Mouse (Mus musculus) limb, embryonic 11.5 days (tissue): ENCODE measurements around the gene C1s2. TPM values are rescaled to one million over a fixed set of nuclear protein-coding genes. Genes with fewer than 3 reads are reported as not detected.
"Not testable (repeated sequence)": the region's sequence is repeated elsewhere in the genome, so short reads cannot be mapped to it uniquely, and the experiment has no call there.

Experiments used
- ATAC-seq: fragments of 200-750 bp; cut with Nextera tagmentation; 2 replicates; pipeline ENCODE4 v1.8.0; 2017; ENCODE audit warnings: low read depth; ENCODE audit not compliant: insufficient number of reproducible peaks, low FRiP score, low TSS enrichment
- DNase-seq: peaks from one replicate; pipeline ENCODE4 v3.0.0-alpha.2; 2015; ENCODE audit warnings: low spot score
- H3K27ac ChIP-seq: fragments of 300-500 bp; sonication (generic); replicated peaks from 2 replicates; pipeline ENCODE4 v1.5.1; 2014; ENCODE audit warnings: low read depth, mild to moderate bottlenecking, low read length
- H3K27me3 ChIP-seq: fragments of 300-500 bp; sonication (generic); 2 replicates; pipeline ENCODE4 v1.6.1; 2014; ENCODE audit warnings: mild to moderate bottlenecking, low read length, mixed read lengths; ENCODE audit not compliant: control insufficient read depth, insufficient read depth
- H3K36me3 ChIP-seq: fragments of 300-500 bp; sonication (generic); 2 replicates; pipeline ENCODE4 v1.6.1; 2014; ENCODE audit warnings: mild to moderate bottlenecking, low read length, moderate library complexity, mixed read lengths; ENCODE audit not compliant: control insufficient read depth, insufficient read depth
- H3K4me1 ChIP-seq: fragments of 300-500 bp; sonication (generic); 2 replicates; pipeline ENCODE4 v1.6.1; 2014; ENCODE audit warnings: low read length, mixed read lengths; ENCODE audit not compliant: control insufficient read depth, insufficient read depth
- H3K4me2 ChIP-seq: fragments of 300-500 bp; sonication (generic); 2 replicates; pipeline ENCODE4 v1.6.1; 2014; ENCODE audit warnings: low read depth, mild to moderate bottlenecking, moderate library complexity; ENCODE audit not compliant: severe bottlenecking
- H3K4me3 ChIP-seq: fragments of 300-500 bp; sonication (generic); 2 replicates; pipeline ENCODE4 v1.5.1; 2014; ENCODE audit warnings: low read depth, low read length
- H3K9ac ChIP-seq: fragments of 300-500 bp; sonication (generic); 2 replicates; pipeline ENCODE4 v1.6.1; 2014; ENCODE audit warnings: mild to moderate bottlenecking, low read length
- H3K9me3 ChIP-seq: fragments of 300-500 bp; sonication (generic); 2 replicates; pipeline ENCODE4 v1.6.1; 2016; ENCODE audit warnings: low read length; ENCODE audit not compliant: control insufficient read depth
- WGBS: fragments of 180-500 bp; shearing (Covaris S2); extraction: QIAGEN DNeasy Blood & Tissue Kit; methylation state at CpG from one replicate; pipeline ENCODE4 v1.1.7; 2014; 5-methylcytosine and 5-hydroxymethylcytosine counted together
- polyA plus RNA-seq: library from polyadenylated mRNA; unstranded; fragments of >200 nt; fragmentation: Nextera tagmentation; extraction: Ambion mirVana; gene quantifications from 2 replicates; pipeline ENCODE4 v1.2.1, GENCODE M21; 2014

The C1s2 gene
- polyA plus RNA-seq, 1 experiment from 2014 or later, result not detected

- H3K9ac ChIP-seq, H3K4me2 ChIP-seq, H3K27me3 ChIP-seq, H3K9me3 ChIP-seq, H3K4me3 ChIP-seq, H3K27ac ChIP-seq, H3K36me3 ChIP-seq, H3K4me1 ChIP-seq, DNase-seq, ATAC-seq: not testable (repeated sequence)
- 84% methylated on average over 7 of the region's 7 CpGs for WGBS
These were observed 55.7 kb downstream of the C1s2 start for GRCm38 (mm10) chr6:124580155-124580554.

DNA sequence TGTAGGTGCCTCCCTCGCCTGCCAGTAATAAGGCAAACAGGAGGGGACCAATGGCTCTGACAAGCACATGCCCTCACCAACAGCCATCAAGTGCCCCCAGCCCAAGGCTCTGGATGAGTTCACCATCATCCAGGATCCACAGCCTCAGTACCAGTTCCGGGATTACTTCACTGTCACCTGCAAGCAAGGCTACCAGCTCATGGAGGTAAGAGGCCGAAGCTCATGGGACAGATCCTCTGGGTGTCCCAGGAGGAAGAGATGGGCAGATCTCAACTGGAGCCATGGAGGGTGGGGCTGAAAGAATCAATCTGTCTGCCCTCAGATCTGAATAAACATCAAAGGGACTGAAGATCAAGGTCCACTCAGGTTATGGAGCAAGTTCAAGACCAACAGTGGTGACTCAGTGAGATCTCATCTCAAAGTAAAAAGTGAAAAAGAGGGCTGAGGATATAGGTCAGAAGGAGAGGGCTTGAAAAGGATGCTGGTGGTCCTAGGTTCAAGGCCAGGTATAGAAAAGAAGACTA lies 60.7 kb downstream of the C1s2 start:
- H3K4me1 ChIP-seq, H3K36me3 ChIP-seq, H3K27ac ChIP-seq, H3K4me2 ChIP-seq, H3K9ac ChIP-seq, ATAC-seq, H3K4me3 ChIP-seq, H3K9me3 ChIP-seq, H3K27me3 ChIP-seq, DNase-seq: not testable (repeated sequence)
- 85% methylated on average over 3 of the region's 3 CpGs for WGBS

Other genes starting within 250 kb of the C1s2 start
- gene Pex5, start 221.0 kb downstream of the C1s2 start, polyA plus RNA-seq, result 35.9 and 40.5 TPM in 2 replicates
- gene Clstn3, start 171.3 kb downstream of the C1s2 start, polyA plus RNA-seq, result 4.3 and 4.4 TPM in 2 replicates
- 0.33 and 0.47 TPM in 2 replicates for gene C1rl, start 143.0 kb downstream of the C1s2 start, polyA plus RNA-seq
- gene C1ra, start 123.7 kb downstream of the C1s2 start, polyA plus RNA-seq, result 0.19 and 0.23 TPM in 2 replicates
- 0.41 and 0.50 TPM in 2 replicates for gene C1s1, start 93.7 kb downstream of the C1s2 start, polyA plus RNA-seq
- not detected in 2 replicates for gene C1rb, start 65.8 kb downstream of the C1s2 start, polyA plus RNA-seq
- gene Lpcat3, start 26.9 kb upstream of the C1s2 start, polyA plus RNA-seq, result 44.1 and 46.1 TPM in 2 replicates
- gene Emg1, start 76.1 kb upstream of the C1s2 start, polyA plus RNA-seq, result 244 and 253 TPM in 2 replicates
- 424 and 427 TPM in 2 replicates for gene Phb2, start 76.3 kb upstream of the C1s2 start, polyA plus RNA-seq
- 7.8 and 8.7 TPM in 2 replicates for gene Ptpn6, start 102.6 kb upstream of the C1s2 start, polyA plus RNA-seq
- gene Grcc10, start 105.3 kb upstream of the C1s2 start, polyA plus RNA-seq, result 491 and 549 TPM in 2 replicates
- gene Gm45234, start 119.9 kb upstream of the C1s2 start, polyA plus RNA-seq, result 0.13 TPM in 1 of 2 replicates, not detected in the other
- 13.1 and 14.0 TPM in 2 replicates for gene Atn1, start 120.4 kb upstream of the C1s2 start, polyA plus RNA-seq
- gene Eno2, start 133.6 kb upstream of the C1s2 start, polyA plus RNA-seq, result 1.8 and 3.0 TPM in 2 replicates
- gene Lrrc23, start 143.6 kb upstream of the C1s2 start, polyA plus RNA-seq, result 0.91 and 1.0 TPM in 2 replicates
- 5.3 and 5.5 TPM in 2 replicates for gene Spsb2, start 172.6 kb upstream of the C1s2 start, polyA plus RNA-seq
- 724 and 825 TPM in 2 replicates for gene Tpi1, start 178.2 kb upstream of the C1s2 start, polyA plus RNA-seq
- 152 and 153 TPM in 2 replicates for gene Usp5, start 193.4 kb upstream of the C1s2 start, polyA plus RNA-seq
- gene Cdca3, start 193.5 kb upstream of the C1s2 start, polyA plus RNA-seq, result 243 and 249 TPM in 2 replicates
- gene Gnb3, start 204.2 kb upstream of the C1s2 start, polyA plus RNA-seq, result 0.40 and 0.43 TPM in 2 replicates
- 23.1 and 25.4 TPM in 2 replicates for gene P3h3, start 221.7 kb upstream of the C1s2 start, polyA plus RNA-seq
- 0.92 and 0.98 TPM in 2 replicates for gene Gpr162, start 227.9 kb upstream of the C1s2 start, polyA plus RNA-seq